Mouse (Mus musculus) brain, embryonic 14.5 days (tissue): ENCODE results near the gene Prpf38a.

Experiments used
- CTCF ChIP-seq: fragments of 200-500 bp; IDR thresholded peaks from 2 replicates; pipeline ENCODE4 v1.5.1; 2012; ENCODE audit warnings: inconsistent platforms, mild to moderate bottlenecking, moderate library complexity, borderline replicate concordance; ENCODE audit not compliant: insufficient read depth, insufficient read length; ENCODE audit errors: extremely low read depth
- POLR2A ChIP-seq: fragments of 200-500 bp; IDR thresholded peaks from 2 replicates; pipeline ENCODE4 v1.6.1; 2012; ENCODE audit warnings: mild to moderate bottlenecking, inconsistent platforms, borderline replicate concordance; ENCODE audit not compliant: poor library complexity, insufficient read depth, insufficient read length, severe bottlenecking; ENCODE audit errors: extremely low read depth

GRCm38 (mm10) chr4:108610935-108611334 is 31.8 kb upstream of the Prpf38a start:
- TF ChIP-seq POLR2A (no peak), CTCF (no peak)
